Mouse (Mus musculus): Measurements from ENCODE around the gene Entpd7. TPM values are rescaled to one million over a fixed set of nuclear protein-coding genes. Genes with fewer than 3 reads are reported as not detected.

The Entpd7 gene
- polyA plus RNA-seq, 1 experiment = 23.3 TPM

DNA sequence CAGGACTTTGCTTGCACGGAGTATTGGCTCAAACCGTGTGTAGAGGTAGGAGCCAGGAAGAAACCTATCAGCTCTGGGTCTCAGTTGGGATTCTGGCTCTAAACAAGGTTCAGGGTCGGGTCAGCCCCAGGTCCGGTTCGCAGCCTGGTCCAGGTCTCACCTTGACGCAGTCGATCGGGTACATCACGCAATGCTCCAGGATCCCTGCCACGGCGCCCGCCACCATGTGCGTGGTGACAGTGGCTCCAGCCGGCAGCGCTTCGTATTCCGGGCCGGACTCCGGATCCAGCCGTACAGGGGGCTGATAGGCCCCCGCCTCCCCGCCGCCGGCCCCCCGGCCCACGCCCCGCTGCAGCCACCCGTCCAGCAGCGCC lies 15.2 kb upstream of the Entpd7 start:
- peaks cover 19% of the 10 kb centered on the region for H3K4me1 ChIP-seq (ENCODE audit: control insufficient read depth, insufficient read depth, insufficient read length, low read length)
- H3K27ac ChIP-seq (ENCODE audit: insufficient read depth, low read depth, low read length) = peak overlapping the region; percentile 80
- H3K36me3 ChIP-seq (ENCODE audit: control insufficient read depth, insufficient read depth, low read length) = no peaks in the 10 kb centered on the region
- H3K4me3 ChIP-seq (ENCODE audit: low read depth, low read length) = peak overlapping the region; percentile 95
- under 1% methylated on average over 25 of the region's 29 CpGs for WGBS
- H3K27me3 ChIP-seq (ENCODE audit: control insufficient read depth, insufficient read depth, low read length) = no peaks in the 10 kb centered on the region
- no peak for TF ChIP-seq CTCF (IDR thresholded peaks at IDR 0.05; ENCODE audit: extremely low read depth, insufficient read length, insufficient replicate concordance, low read depth, low read length)
- no peak for TF ChIP-seq POLR2A (IDR thresholded peaks at IDR 0.05; ENCODE audit: low read depth, low read length)

DNA sequence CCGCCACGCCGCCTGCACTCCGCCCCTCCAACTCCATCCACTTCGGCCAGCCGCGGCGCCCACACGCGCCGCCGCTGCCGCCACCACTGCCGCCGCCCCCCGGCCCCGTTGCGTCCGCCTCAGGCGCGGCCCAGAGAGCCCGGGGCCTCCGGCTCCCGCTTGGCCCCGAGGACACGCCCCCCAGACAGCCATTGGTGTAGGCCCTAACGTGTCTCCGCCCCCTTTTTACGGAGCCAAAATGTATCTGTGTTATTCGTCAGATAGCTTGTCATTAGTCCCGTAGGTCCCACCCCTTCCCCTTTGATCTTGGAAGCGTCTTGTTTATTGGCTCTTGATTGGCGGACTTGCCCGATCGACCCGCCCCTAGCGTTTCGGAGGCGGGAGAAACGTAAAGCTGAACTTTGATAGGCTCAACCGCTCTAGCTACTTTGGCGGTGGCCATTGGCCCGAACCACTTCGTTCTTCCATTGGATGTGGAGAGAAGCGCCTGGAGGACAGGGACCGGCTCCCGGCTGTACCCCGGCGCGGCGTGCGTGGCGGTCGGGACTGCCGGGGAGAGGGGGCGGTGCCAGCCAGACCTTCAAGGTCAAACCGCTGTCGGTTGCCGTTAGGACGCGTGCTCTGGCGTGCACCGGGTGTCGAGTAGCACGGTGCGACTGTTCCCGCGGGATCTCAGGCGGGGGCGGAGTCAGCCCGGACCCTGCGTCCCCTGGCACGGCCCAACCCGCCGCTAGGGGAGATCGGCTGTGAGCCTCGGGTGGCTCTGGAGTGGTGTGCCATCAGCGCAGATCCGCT lies 14.5 kb upstream of the Entpd7 start, which contains the start of gene Slc25a28:
Gene Slc25a28 (minus strand): TSS at position 152 of the 795 bp plus-strand sequence.
- Histone ChIP-seq H3K27me3 (ENCODE audit: control insufficient read depth, insufficient read depth, low read length) (no peaks in the 10 kb centered on the region), H3K27ac (ENCODE audit: insufficient read depth, low read depth, low read length) (peak within 1 kb of the TSS; percentile 92), H3K4me1 (ENCODE audit: control insufficient read depth, insufficient read depth, insufficient read length, low read length) (peaks cover 18% of the 10 kb centered on the region), H3K36me3 (ENCODE audit: control insufficient read depth, insufficient read depth, low read length) (no peaks in the 10 kb centered on the region), H3K4me3 (ENCODE audit: low read depth, low read length) (peak within 1 kb of the TSS; percentile 95)
- TF ChIP-seq CTCF (IDR thresholded peaks at IDR 0.05; ENCODE audit: extremely low read depth, insufficient read length, insufficient replicate concordance, low read depth, low read length) (peak; percentile 61), POLR2A (IDR thresholded peaks at IDR 0.05; ENCODE audit: low read depth, low read length) (peak; percentile 84)
- under 1% methylated on average over 79 of the region's 79 CpGs for WGBS

DNA sequence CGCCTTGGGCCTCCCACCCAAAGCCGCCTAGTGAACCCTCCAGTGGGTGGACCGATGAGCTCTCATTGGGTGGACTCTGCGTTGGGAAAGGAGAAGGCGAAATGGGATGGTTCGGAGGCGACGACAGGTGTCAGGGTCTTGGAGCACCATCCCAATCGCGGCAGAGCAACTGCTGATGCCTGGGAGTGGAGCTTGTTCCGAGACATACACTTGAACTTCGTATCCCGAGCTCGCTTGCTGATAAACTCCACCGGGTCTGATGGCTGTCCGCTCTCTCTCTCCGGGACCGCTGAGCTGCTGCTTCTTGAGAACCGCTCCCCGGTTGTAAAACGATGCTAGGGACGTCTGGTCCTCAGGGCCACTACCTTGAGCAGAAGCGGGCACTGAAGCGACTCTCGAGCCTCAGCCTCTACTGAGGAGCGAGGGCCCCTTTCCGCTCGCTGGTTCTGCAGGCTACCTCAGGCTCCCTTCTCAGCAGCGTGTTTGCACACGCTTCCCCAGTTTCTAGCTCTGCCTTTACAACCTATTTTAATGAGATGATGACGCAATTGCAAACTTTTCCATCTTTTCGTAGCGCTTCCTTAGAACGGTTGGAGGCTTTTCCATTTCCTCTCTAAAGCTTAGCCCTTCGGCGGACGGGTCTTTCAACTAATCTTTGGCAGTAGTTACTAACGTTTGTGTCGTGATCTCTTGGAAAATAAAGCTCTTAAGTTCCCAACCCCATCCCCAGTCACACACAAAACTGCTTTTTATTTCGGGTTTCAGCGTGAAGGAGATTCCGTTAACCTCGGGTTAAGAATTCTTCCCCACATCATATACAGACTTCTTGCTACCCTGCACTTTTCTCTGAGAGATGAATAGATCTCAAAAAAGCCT lies 13.7 kb upstream of the Entpd7 start:
- peak overlapping the region; percentile 92 for H3K27ac ChIP-seq (ENCODE audit: insufficient read depth, low read depth, low read length)
- TF ChIP-seq CTCF (IDR thresholded peaks at IDR 0.05; ENCODE audit: extremely low read depth, insufficient read length, insufficient replicate concordance, low read depth, low read length) (no peak), POLR2A (IDR thresholded peaks at IDR 0.05; ENCODE audit: low read depth, low read length) (no peak)
- peaks cover 16% of the 10 kb centered on the region for H3K4me1 ChIP-seq (ENCODE audit: control insufficient read depth, insufficient read depth, insufficient read length, low read length)
- no peaks in the 10 kb centered on the region for H3K36me3 ChIP-seq (ENCODE audit: control insufficient read depth, insufficient read depth, low read length)
- H3K27me3 ChIP-seq (ENCODE audit: control insufficient read depth, insufficient read depth, low read length) = no peaks in the 10 kb centered on the region
- H3K4me3 ChIP-seq (ENCODE audit: low read depth, low read length) = peak overlapping the region; percentile 75
- under 1% methylated on average over 43 of the region's 43 CpGs for WGBS

DNA sequence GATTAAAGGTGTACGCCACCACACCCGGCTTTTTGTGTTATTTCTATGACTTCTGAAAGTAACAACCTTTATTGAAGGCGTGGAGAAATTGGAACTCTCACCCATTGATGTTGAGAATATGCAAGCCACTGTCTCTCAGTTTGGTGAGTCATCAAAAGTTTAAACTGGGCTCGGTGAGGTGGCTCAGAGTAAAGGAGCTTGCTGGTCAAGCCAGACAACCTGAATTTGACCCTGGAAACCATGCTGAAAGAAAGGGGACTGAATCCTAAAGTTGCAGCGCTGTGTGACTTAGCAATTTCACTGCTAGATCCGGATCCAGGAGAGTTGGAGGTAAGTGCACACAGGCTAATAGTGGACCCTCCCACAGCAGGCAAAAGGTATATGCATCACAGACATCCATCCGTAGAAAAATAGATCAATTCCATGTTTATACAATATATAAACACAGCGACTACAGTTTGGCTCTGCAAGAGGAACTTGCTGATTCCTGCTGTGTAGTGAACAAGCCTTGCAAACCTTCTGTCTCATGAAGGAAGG lies 10.9 kb upstream of the Entpd7 start:
- WGBS = 78% methylated on average over 8 of the region's 8 CpGs
- H3K4me1 ChIP-seq (ENCODE audit: control insufficient read depth, insufficient read depth, insufficient read length, low read length) = no peaks in the 10 kb centered on the region; the same call in 1 of the 2 replicates
- no peaks in the 10 kb centered on the region for H3K27me3 ChIP-seq (ENCODE audit: control insufficient read depth, insufficient read depth, low read length)
- H3K4me3 ChIP-seq (ENCODE audit: low read depth, low read length) = no peak overlapping the region
- TF ChIP-seq POLR2A (IDR thresholded peaks at IDR 0.05; ENCODE audit: low read depth, low read length) (no peak), CTCF (IDR thresholded peaks at IDR 0.05; ENCODE audit: extremely low read depth, insufficient read length, insufficient replicate concordance, low read depth, low read length) (no peak)
- no peak overlapping the region for H3K27ac ChIP-seq (ENCODE audit: insufficient read depth, low read depth, low read length)
- no peaks in the 10 kb centered on the region for H3K36me3 ChIP-seq (ENCODE audit: control insufficient read depth, insufficient read depth, low read length)

DNA sequence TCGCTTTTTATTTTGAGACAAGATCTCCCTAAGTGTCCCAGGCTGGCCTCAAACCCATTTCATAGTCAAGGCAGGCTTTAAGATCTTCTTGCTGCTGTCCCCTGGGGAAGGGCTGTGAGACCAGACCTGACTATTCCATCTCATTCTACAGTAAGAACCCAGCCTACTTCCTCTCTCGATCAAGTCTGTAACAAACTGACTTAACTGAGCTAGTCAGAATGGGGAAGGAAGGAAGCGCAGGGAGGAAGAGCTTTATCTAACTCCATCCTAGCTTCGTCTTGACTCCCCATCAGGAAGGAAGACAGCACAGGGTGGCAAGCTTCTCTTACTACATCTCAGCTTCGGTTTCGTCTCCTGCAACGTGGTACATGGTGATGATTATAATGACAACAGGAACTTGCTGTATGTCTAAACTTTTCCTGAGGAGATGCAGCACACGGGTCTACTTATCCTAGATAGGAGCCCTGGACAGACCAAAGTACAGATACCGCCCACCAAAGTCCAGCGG lies 9.9 kb upstream of the Entpd7 start:
- TF ChIP-seq CTCF (IDR thresholded peaks at IDR 0.05; ENCODE audit: extremely low read depth, insufficient read length, insufficient replicate concordance, low read depth, low read length) (no peak), POLR2A (IDR thresholded peaks at IDR 0.05; ENCODE audit: low read depth, low read length) (no peak)
- Histone ChIP-seq H3K4me3 (ENCODE audit: low read depth, low read length) (no peak overlapping the region), H3K27me3 (ENCODE audit: control insufficient read depth, insufficient read depth, low read length) (no peaks in the 10 kb centered on the region), H3K27ac (ENCODE audit: insufficient read depth, low read depth, low read length) (0 out of 2 replicates have a peak overlapping the region, but pooled peaks have one; percentile 4), H3K36me3 (ENCODE audit: control insufficient read depth, insufficient read depth, low read length) (no peaks in the 10 kb centered on the region), H3K4me1 (ENCODE audit: control insufficient read depth, insufficient read depth, insufficient read length, low read length) (no peaks in the 10 kb centered on the region; the same call in 1 of the 2 replicates)
- WGBS = 73% methylated on average over 10 of the region's 10 CpGs

- Histone ChIP-seq H3K4me1 (ENCODE audit: control insufficient read depth, insufficient read depth, insufficient read length, low read length) (no peaks in the 10 kb centered on the region), H3K36me3 (ENCODE audit: control insufficient read depth, insufficient read depth, low read length) (no peaks in the 10 kb centered on the region), H3K27me3 (ENCODE audit: control insufficient read depth, insufficient read depth, low read length) (no peaks in the 10 kb centered on the region), H3K27ac (ENCODE audit: insufficient read depth, low read depth, low read length) (no peak overlapping the region), H3K4me3 (ENCODE audit: low read depth, low read length) (no peak overlapping the region)
- no peak for TF ChIP-seq CTCF (IDR thresholded peaks at IDR 0.05; ENCODE audit: extremely low read depth, insufficient read length, insufficient replicate concordance, low read depth, low read length)
- no peak for TF ChIP-seq POLR2A (IDR thresholded peaks at IDR 0.05; ENCODE audit: low read depth, low read length)
- 58% methylated on average over 4 of the region's 4 CpGs for WGBS
Measured at GRCm38 (mm10) chr19:43681541-43681940, 7.9 kb upstream of the Entpd7 start.

Measured in small intestine, adult 2 months (tissue).